Mouse (Mus musculus) CH12.LX (cell line): ENCODE results near the gene Il2rb. TPM values are rescaled to one million over a fixed set of nuclear protein-coding genes. Genes with fewer than 3 reads are reported as not detected.

Source experiments
- DNase-seq: peaks from one replicate; pipeline ENCODE4 v3.0.0-alpha.2; 2013; ENCODE audit errors: extremely low read depth
- H3K27ac ChIP-seq: 2 replicates; pipeline ENCODE4 v1.5.1; 2012; ENCODE audit warnings: low read depth, mild to moderate bottlenecking, control low read depth, moderate library complexity; ENCODE audit not compliant: insufficient read depth
- H3K27me3 ChIP-seq: replicated peaks from 2 replicates; pipeline ENCODE3; 2012; ENCODE audit warnings: inconsistent platforms
- H3K36me3 ChIP-seq, 2 experiments: replicated peaks in 1 of 2; 2 replicates each; pipeline versions ENCODE3 to v1.6.1; 2012; ENCODE audit warnings: inconsistent platforms in 1 of 2, low read length in 1 of 2, mild to moderate bottlenecking in 1 of 2, mixed read lengths in 1 of 2, moderate library complexity in 1 of 2; ENCODE audit not compliant: control insufficient read depth in 1 of 2, insufficient read depth in 1 of 2
- H3K4me1 ChIP-seq, 2 experiments: 2 replicates each; pipeline ENCODE4 v1.6.1; 2012; ENCODE audit warnings: inconsistent platforms in 1 of 2, moderate library complexity in 1 of 2; ENCODE audit not compliant: insufficient read depth in 2 of 2, control insufficient read depth in 1 of 2
- H3K4me2 ChIP-seq: 2 replicates; pipeline ENCODE4 v1.6.1; 2012; ENCODE audit warnings: low read depth, mild to moderate bottlenecking, control low read depth; ENCODE audit not compliant: poor library complexity, insufficient read depth, severe bottlenecking
- H3K4me3 ChIP-seq, 3 experiments: fragments of 150-350 bp in 1 of 3; sonication (generic) in 1 of 3; replicated peaks in 1 of 3; 2 replicates each; pipeline versions ENCODE3 to v1.5.1; 2011 to 2012; ENCODE audit warnings: low read depth in 2 of 3, low read length in 2 of 3, mild to moderate bottlenecking in 2 of 3, moderate library complexity in 2 of 3, control low read depth in 1 of 3, improper control_type of control experiment in 1 of 3, inconsistent platforms in 1 of 3, mixed read lengths in 1 of 3; ENCODE audit not compliant: poor library complexity in 1 of 3
- H3K79me2 ChIP-seq: replicated peaks from 2 replicates; pipeline ENCODE4 v1.6.1; 2012; ENCODE audit warnings: mild to moderate bottlenecking, moderate library complexity; ENCODE audit not compliant: control insufficient read depth, poor library complexity, insufficient read depth, severe bottlenecking; ENCODE audit errors: extremely low read depth
- H3K9ac ChIP-seq: 2 replicates; pipeline ENCODE4 v1.6.1; 2012; ENCODE audit warnings: low read depth, mild to moderate bottlenecking, control low read depth, moderate library complexity; ENCODE audit not compliant: insufficient read depth
- H3K9me3 ChIP-seq: replicated peaks from 2 replicates; pipeline ENCODE3; 2012; ENCODE audit warnings: low read length, inconsistent platforms, mixed read lengths
- BHLHE40 ChIP-seq: IDR thresholded peaks from 2 replicates; pipeline ENCODE4 v1.6.1; 2011; ENCODE audit warnings: mild to moderate bottlenecking, low read depth, low read length, improper control_type of control experiment
- CHD1 ChIP-seq: IDR thresholded peaks from 2 replicates; pipeline ENCODE4 v1.6.1; 2012; ENCODE audit warnings: low read depth, low read length, improper control_type of control experiment, inconsistent platforms
- CHD2 ChIP-seq: IDR thresholded peaks from 2 replicates; pipeline ENCODE4 v1.6.1; 2011; ENCODE audit warnings: low read length, improper control_type of control experiment
- CTCF ChIP-seq, 2 experiments: IDR thresholded peaks in 1 of 2; conservative IDR thresholded peaks in 1 of 2; 2 replicates each; pipeline ENCODE4 v1.5.1; 2011 to 2012; ENCODE audit warnings: low read depth in 2 of 2, low read length in 2 of 2, improper control_type of control experiment in 1 of 2, inconsistent platforms in 1 of 2, mild to moderate bottlenecking in 1 of 2, moderate library complexity in 1 of 2
- E2F4 ChIP-seq: IDR thresholded peaks from 2 replicates; pipeline ENCODE4 v1.6.1; 2011; ENCODE audit warnings: low read depth, low read length, improper control_type of control experiment; ENCODE audit not compliant: insufficient replicate concordance
- ELF1 ChIP-seq: IDR thresholded peaks from 2 replicates; pipeline ENCODE4 v1.6.1; 2014; ENCODE audit warnings: low read depth, mild to moderate bottlenecking, inconsistent platforms, low read length, improper control_type of control experiment
- EP300 ChIP-seq: IDR thresholded peaks from 2 replicates; pipeline ENCODE4 v1.6.1; 2011; ENCODE audit warnings: low read length, improper control_type of control experiment
- ETS1 ChIP-seq: conservative IDR thresholded peaks from 2 replicates; pipeline ENCODE4 v1.6.1; 2012; ENCODE audit warnings: low read depth, mild to moderate bottlenecking, inconsistent platforms, low read length, improper control_type of control experiment, moderate library complexity
- GABPA ChIP-seq: IDR thresholded peaks from 2 replicates; pipeline ENCODE4 v1.6.1; 2012; ENCODE audit warnings: low read depth, low read length, improper control_type of control experiment, inconsistent platforms; ENCODE audit not compliant: insufficient replicate concordance
- HCFC1 ChIP-seq: IDR thresholded peaks from 2 replicates; pipeline ENCODE4 v1.6.1; 2012; ENCODE audit warnings: low read depth, mild to moderate bottlenecking, inconsistent platforms, low read length, improper control_type of control experiment
- IRF4 ChIP-seq: IDR thresholded peaks from 2 replicates; pipeline ENCODE4 v1.6.1; 2014; ENCODE audit warnings: low read depth, mild to moderate bottlenecking, inconsistent platforms, low read length, improper control_type of control experiment
- JUN ChIP-seq: IDR thresholded peaks from 2 replicates; pipeline ENCODE4 v1.6.1; 2011; ENCODE audit warnings: low read depth, mild to moderate bottlenecking, low read length, improper control_type of control experiment, moderate library complexity; ENCODE audit not compliant: insufficient read depth
- JUND ChIP-seq: conservative IDR thresholded peaks from 2 replicates; pipeline ENCODE4 v1.6.1; 2011; ENCODE audit warnings: low read depth, low read length, improper control_type of control experiment
- KAT2A ChIP-seq: IDR thresholded peaks from 2 replicates; pipeline ENCODE4 v1.6.1; 2012; ENCODE audit warnings: low read length, improper control_type of control experiment, inconsistent platforms; ENCODE audit not compliant: insufficient replicate concordance
- MAFK ChIP-seq: IDR thresholded peaks from 2 replicates; pipeline ENCODE4 v1.6.1; 2011; ENCODE audit warnings: low read length, improper control_type of control experiment; ENCODE audit not compliant: insufficient replicate concordance
- MAX ChIP-seq: IDR thresholded peaks from 2 replicates; pipeline ENCODE4 v1.6.1; 2011; ENCODE audit warnings: low read length, improper control_type of control experiment
- MAZ ChIP-seq: IDR thresholded peaks from 2 replicates; pipeline ENCODE4 v1.6.1; 2012; ENCODE audit warnings: low read depth, mild to moderate bottlenecking, inconsistent platforms, low read length, improper control_type of control experiment, moderate library complexity
- MEF2A ChIP-seq: IDR thresholded peaks from 2 replicates; pipeline ENCODE4 v1.6.1; 2014; ENCODE audit warnings: low read depth, mild to moderate bottlenecking, inconsistent platforms, low read length, improper control_type of control experiment, borderline replicate concordance
- MXI1 ChIP-seq: IDR thresholded peaks from 2 replicates; pipeline ENCODE4 v1.6.1; 2011; ENCODE audit warnings: mild to moderate bottlenecking, low read depth, low read length, improper control_type of control experiment
- MYC ChIP-seq: IDR thresholded peaks from 2 replicates; pipeline ENCODE4 v1.6.1; 2011; ENCODE audit warnings: low read depth, mild to moderate bottlenecking, improper control_type of control experiment, low read length
- NELFE ChIP-seq: IDR thresholded peaks from 2 replicates; pipeline ENCODE4 v1.6.1; 2011; ENCODE audit warnings: low read depth, low read length, improper control_type of control experiment
- NRF1 ChIP-seq: IDR thresholded peaks from 2 replicates; pipeline ENCODE4 v1.6.1; 2014; ENCODE audit warnings: low read depth, mild to moderate bottlenecking, inconsistent platforms, low read length, improper control_type of control experiment, moderate library complexity
- PAX5 ChIP-seq: IDR thresholded peaks from 2 replicates; pipeline ENCODE4 v1.6.1; 2012; ENCODE audit warnings: low read length, inconsistent platforms, mixed read lengths
- POLR2A ChIP-seq: IDR thresholded peaks from 2 replicates; pipeline ENCODE4 v1.6.1; 2011; ENCODE audit warnings: low read depth, mild to moderate bottlenecking, improper control_type of control experiment, low read length
- POLR2AphosphoS2 ChIP-seq: IDR thresholded peaks from 2 replicates; pipeline ENCODE4 v1.6.1; 2011; ENCODE audit warnings: low read depth, low read length, improper control_type of control experiment
- RAD21 ChIP-seq: IDR thresholded peaks from 2 replicates; pipeline ENCODE4 v1.6.1; 2011; ENCODE audit warnings: low read depth, mild to moderate bottlenecking, low read length, improper control_type of control experiment, moderate library complexity
- RCOR1 ChIP-seq: conservative IDR thresholded peaks from 2 replicates; pipeline ENCODE4 v1.6.1; 2012; ENCODE audit warnings: low read depth, mild to moderate bottlenecking, inconsistent platforms, low read length, improper control_type of control experiment
- SIN3A ChIP-seq: IDR thresholded peaks from 2 replicates; pipeline ENCODE4 v1.6.1; 2012; ENCODE audit warnings: low read length, improper control_type of control experiment, inconsistent platforms
- SMC3 ChIP-seq: IDR thresholded peaks from 2 replicates; pipeline ENCODE4 v1.6.1; 2011; ENCODE audit warnings: low read depth, low read length, improper control_type of control experiment
- TBP ChIP-seq: conservative IDR thresholded peaks from 2 replicates; pipeline ENCODE4 v1.6.1; 2011; ENCODE audit warnings: low read depth, low read length, improper control_type of control experiment
- TCF12 ChIP-seq: IDR thresholded peaks from 2 replicates; pipeline ENCODE4 v1.6.1; 2014; ENCODE audit warnings: low read depth, mild to moderate bottlenecking, inconsistent platforms, low read length, improper control_type of control experiment
- UBTF ChIP-seq: IDR thresholded peaks from 2 replicates; pipeline ENCODE4 v1.6.1; 2012; ENCODE audit warnings: low read depth, mild to moderate bottlenecking, inconsistent platforms, low read length, improper control_type of control experiment, moderate library complexity
- USF1 ChIP-seq: IDR thresholded peaks from 2 replicates; pipeline ENCODE4 v1.6.1; 2014; ENCODE audit warnings: low read depth, mild to moderate bottlenecking, inconsistent platforms, low read length, improper control_type of control experiment
- USF2 ChIP-seq: conservative IDR thresholded peaks from 2 replicates; pipeline ENCODE4 v1.6.1; 2011; ENCODE audit warnings: low read depth, low read length, improper control_type of control experiment
- ZC3H11A ChIP-seq: IDR thresholded peaks from 2 replicates; pipeline ENCODE4 v1.6.1; 2012; ENCODE audit warnings: low read depth, mild to moderate bottlenecking, inconsistent platforms, low read length, improper control_type of control experiment
- ZKSCAN1 ChIP-seq: IDR thresholded peaks from 2 replicates; pipeline ENCODE4 v1.6.1; 2012; ENCODE audit warnings: low read depth, inconsistent platforms, low read length, improper control_type of control experiment, borderline replicate concordance
- ZMIZ1 ChIP-seq: IDR thresholded peaks from 2 replicates; pipeline ENCODE4 v1.6.1; 2012; ENCODE audit warnings: low read depth, mild to moderate bottlenecking, inconsistent platforms, low read length, improper control_type of control experiment
- ZNF384 ChIP-seq: IDR thresholded peaks from 2 replicates; pipeline ENCODE4 v1.6.1; 2012; ENCODE audit warnings: low read depth, low read length, improper control_type of control experiment, inconsistent platforms
- dilution Hi-C: fragments of 300-500 bp; cut with MboI; formaldehyde crosslinking; loops from 2 replicates; pipeline ENCODE4 v1.14.3; 2020; ENCODE audit warnings: low sequenced_read_pairs; ENCODE audit not compliant: extremely low pct_unique_long_range_greater_than_20kb, extremely low pct_ligation_motif_present
- in situ Hi-C: fragments of 300-500 bp; cut with MboI; formaldehyde crosslinking; loops from 3 replicates; pipeline ENCODE4 v1.14.3; 2019; ENCODE audit warnings: low sequenced_read_pairs, low pct_ligation_motif_present, low pct_unique_long_range_greater_than_20kb, mixed read lengths
- polyA plus RNA-seq: library from polyadenylated mRNA; unstranded; fragments of >175 nt; gene quantifications from 2 replicates; pipeline ENCODE4 v1.2.1, GENCODE M21; 2012; ENCODE audit warnings: low read depth; ENCODE audit not compliant: insufficient read length
- total RNA-seq, 2 experiments: library from RNA; depleted of rRNA; stranded (reverse); fragments of 300-350 nt in 1 of 2; fragments of >200 nt in 1 of 2; gene quantifications; 2 replicates each; pipeline ENCODE4 v1.2.3; 2012 to 2014

Il2rb gene
- total and polyA plus RNA-seq, 3 experiments = 31.2 to 60.0 (median 32.1) TPM

DNA sequence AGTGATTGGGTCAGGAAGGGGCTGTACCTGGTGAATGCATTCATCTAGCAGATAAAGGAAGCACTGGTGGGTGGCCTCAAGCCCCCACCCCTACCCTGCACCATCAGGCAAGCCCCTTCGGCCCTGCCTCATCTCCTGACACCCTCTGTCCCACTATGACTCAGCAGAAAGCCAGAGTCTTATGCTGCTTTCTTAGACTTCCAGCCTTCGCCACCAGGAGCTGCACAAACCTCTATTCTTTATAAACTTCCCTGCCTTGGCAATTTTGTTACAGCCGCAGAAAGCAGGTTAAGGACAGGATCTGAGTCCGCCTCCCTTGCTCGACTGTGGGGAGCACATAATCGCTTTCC is 44.7 kb downstream of the Il2rb start:
- Histone ChIP-seq H3K79me2 (no peaks in the 10 kb centered on the region), H3K9me3 (peaks cover 3% of the 10 kb centered on the region), H3K4me2 (peak overlapping the region; percentile 30; the same call in 1 of the 2 replicates), H3K4me3 (no peak overlapping the region), H3K36me3 (no peaks in the 10 kb centered on the region), H3K4me1 (peaks cover 42 to 64% of the 10 kb centered on the region in 2 experiments), H3K27ac (peak overlapping the region; percentile 92), H3K27me3 (no peaks in the 10 kb centered on the region), H3K9ac (no peak overlapping the region)
- in situ Hi-C loops (no loop called here), dilution Hi-C loops (no loop called here)
- TF ChIP-seq CHD2 = no peak
- no peak for TF ChIP-seq KAT2A
- TF ChIP-seq MAZ = peak; percentile 8; the same call in 1 of the 2 replicates
- no peak for TF ChIP-seq MAX
- no peak for TF ChIP-seq SIN3A
- no peak for TF ChIP-seq CHD1
- no peak for TF ChIP-seq PAX5
- TF ChIP-seq ZNF384 = no peak
- TF ChIP-seq USF1 = no peak
- TF ChIP-seq ZC3H11A = no peak
- TF ChIP-seq MXI1 = peak; percentile 7; the same call in 1 of the 2 replicates
- no peak for TF ChIP-seq GABPA
- peak; percentile 22; the same call in 1 of the 2 replicates for TF ChIP-seq EP300
- TF ChIP-seq HCFC1 = no peak
- peak; percentile 53 for TF ChIP-seq RAD21
- TF ChIP-seq NELFE = no peak
- no peak; the same call in 1 of the 2 replicates for TF ChIP-seq MEF2A
- no peak for TF ChIP-seq POLR2A
- no peak for TF ChIP-seq USF2
- peak; percentile 85 for TF ChIP-seq IRF4
- TF ChIP-seq BHLHE40 = no peak; the same call in 1 of the 2 replicates
- TF ChIP-seq ELF1 = no peak
- peak; percentile 64; the same call in 1 of the 2 replicates for TF ChIP-seq MAFK
- peak; percentile 25 to 60; a peak in 3 of 4 replicates for TF ChIP-seq CTCF (conservative IDR thresholded peaks at IDR 0.05 in 1 of 2, IDR thresholded peaks at IDR 0.05 in 1 of 2; ENCODE audit: low read depth in 2 of 2, low read length in 2 of 2)
- TF ChIP-seq RCOR1 = no peak
- TF ChIP-seq SMC3 = peak; percentile 61
- no peak for TF ChIP-seq POLR2AphosphoS2
- TF ChIP-seq ZKSCAN1 = no peak
- TF ChIP-seq ZMIZ1 = no peak
- TF ChIP-seq JUN = no peak
- TF ChIP-seq MYC = no peak
- TF ChIP-seq ETS1 = no peak
- TF ChIP-seq JUND = peak; percentile 69; the same call in 1 of the 2 replicates
- no peak for TF ChIP-seq E2F4
- no peak for TF ChIP-seq UBTF
- TF ChIP-seq TBP = no peak
- TF ChIP-seq NRF1 = no peak
- TF ChIP-seq TCF12 = no peak; the same call in 1 of the 2 replicates
- DNase-seq = peak; percentile 91
